Mouse (Mus musculus): ENCODE results near the gene Cd33. TPM values are rescaled to one million over a fixed set of nuclear protein-coding genes. Genes with fewer than 3 reads are reported as not detected.
A peak's percentile ranks its signal among the peaks of the same experiment; 100 is the strongest.

Gene Cd33
- total and polyA plus RNA-seq, 3 experiments: 2.4 to 7.9 (median 3.5) TPM

- Histone ChIP-seq H3K4me3 (no peak overlapping the region), H3K27ac (no peak overlapping the region), H3K36me3 (ENCODE audit: control insufficient read depth, insufficient read depth, low read length) (no peaks in the 10 kb centered on the region), H3K79me2 (replicated peaks; ENCODE audit: control insufficient read depth, insufficient read depth, low read length) (no peaks in the 10 kb centered on the region), H3K4me1 (ENCODE audit: control insufficient read depth, insufficient read depth, low read length) (no peaks in the 10 kb centered on the region), H3K27me3 (ENCODE audit: control insufficient read depth, insufficient read depth, low read length) (no peaks in the 10 kb centered on the region), H3K9ac (ENCODE audit: low read depth, low read length) (no peak overlapping the region)
- TF ChIP-seq CTCF (IDR thresholded peaks at IDR 0.05) (no peak), POLR2A (IDR thresholded peaks at IDR 0.05; ENCODE audit: insufficient read depth, low read depth, low read length) (no peak), EP300 (IDR thresholded peaks at IDR 0.05; ENCODE audit: insufficient read depth, low read depth, low read length) (no peak)
- 56% methylated on average over 8 of the region's 8 CpGs for WGBS
- intact Hi-C loops (cut with DNase I): no loop called here
- DNase-seq: no peak
These were observed 13.9 kb downstream of the Cd33 start for GRCm38 (mm10) chr7:43530216-43530785.

- no peak for DNase-seq
- intact Hi-C loops (cut with DNase I): no loop called here
These were observed 18.9 kb downstream of the Cd33 start for GRCm38 (mm10) chr7:43525313-43525712.

GRCm38 (mm10) chr7:43522776-43523175 lies 21.5 kb downstream of the Cd33 start:
- intact Hi-C loops (cut with DNase I): no loop called here
- Histone ChIP-seq H3K9ac (ENCODE audit: low read depth, low read length) (no peak overlapping the region), H3K27me3 (ENCODE audit: control insufficient read depth, insufficient read depth, low read length) (no peaks in the 10 kb centered on the region), H3K4me1 (ENCODE audit: control insufficient read depth, insufficient read depth, low read length) (no peaks in the 10 kb centered on the region), H3K27ac (no peak overlapping the region), H3K36me3 (ENCODE audit: control insufficient read depth, insufficient read depth, low read length) (no peaks in the 10 kb centered on the region), H3K79me2 (replicated peaks; ENCODE audit: control insufficient read depth, insufficient read depth, low read length) (no peaks in the 10 kb centered on the region), H3K4me3 (no peak overlapping the region)
- no peak for TF ChIP-seq POLR2A (IDR thresholded peaks at IDR 0.05; ENCODE audit: insufficient read depth, low read depth, low read length)
- TF ChIP-seq CTCF (IDR thresholded peaks at IDR 0.05): no peak
- no peak for TF ChIP-seq EP300 (IDR thresholded peaks at IDR 0.05; ENCODE audit: insufficient read depth, low read depth, low read length)
- 83% methylated on average over 2 of the region's 2 CpGs for WGBS
- no peak for DNase-seq

More at GRCm38 (mm10) chr7:43525313-43525712, 18.9 kb downstream of the Cd33 start:
- Histone ChIP-seq H3K4me1 (ENCODE audit: control insufficient read depth, insufficient read depth, low read length) (no peaks in the 10 kb centered on the region), H3K36me3 (ENCODE audit: control insufficient read depth, insufficient read depth, low read length) (no peaks in the 10 kb centered on the region), H3K9ac (ENCODE audit: low read depth, low read length) (no peak overlapping the region), H3K27ac (no peak overlapping the region), H3K79me2 (replicated peaks; ENCODE audit: control insufficient read depth, insufficient read depth, low read length) (no peaks in the 10 kb centered on the region), H3K4me3 (no peak overlapping the region), H3K27me3 (ENCODE audit: control insufficient read depth, insufficient read depth, low read length) (no peaks in the 10 kb centered on the region)
- 35% methylated on average over 3 of the region's 3 CpGs for WGBS
- peak; percentile 40 for TF ChIP-seq CTCF (IDR thresholded peaks at IDR 0.05)
- TF ChIP-seq EP300 (IDR thresholded peaks at IDR 0.05; ENCODE audit: insufficient read depth, low read depth, low read length): no peak
- no peak for TF ChIP-seq POLR2A (IDR thresholded peaks at IDR 0.05; ENCODE audit: insufficient read depth, low read depth, low read length)

- Histone ChIP-seq H3K79me2 (replicated peaks; ENCODE audit: control insufficient read depth, insufficient read depth, low read length) (no peaks in the 10 kb centered on the region), H3K36me3 (ENCODE audit: control insufficient read depth, insufficient read depth, low read length) (no peaks in the 10 kb centered on the region), H3K9ac (ENCODE audit: low read depth, low read length) (no peak overlapping the region), H3K4me3 (no peak overlapping the region), H3K27ac (no peak overlapping the region), H3K27me3 (ENCODE audit: control insufficient read depth, insufficient read depth, low read length) (no peaks in the 10 kb centered on the region), H3K4me1 (ENCODE audit: control insufficient read depth, insufficient read depth, low read length) (no peaks in the 10 kb centered on the region)
- no peak for TF ChIP-seq EP300 (IDR thresholded peaks at IDR 0.05; ENCODE audit: insufficient read depth, low read depth, low read length)
- no peak for TF ChIP-seq POLR2A (IDR thresholded peaks at IDR 0.05; ENCODE audit: insufficient read depth, low read depth, low read length)
- 74% methylated on average over 15 of the region's 15 CpGs for WGBS
- DNase-seq: no peak
- intact Hi-C loops (cut with DNase I): no loop called here
These were observed 25.9 kb downstream of the Cd33 start for GRCm38 (mm10) chr7:43518341-43518740.

GRCm38 (mm10) chr7:43515076-43515475 lies 29.2 kb downstream of the Cd33 start:
- intact Hi-C loops (cut with DNase I): no loop called here
- Histone ChIP-seq H3K27ac (no peak overlapping the region), H3K27me3 (ENCODE audit: control insufficient read depth, insufficient read depth, low read length) (no peaks in the 10 kb centered on the region), H3K4me1 (ENCODE audit: control insufficient read depth, insufficient read depth, low read length) (no peaks in the 10 kb centered on the region), H3K79me2 (replicated peaks; ENCODE audit: control insufficient read depth, insufficient read depth, low read length) (no peaks in the 10 kb centered on the region), H3K4me3 (no peak overlapping the region), H3K36me3 (ENCODE audit: control insufficient read depth, insufficient read depth, low read length) (no peaks in the 10 kb centered on the region), H3K9ac (ENCODE audit: low read depth, low read length) (no peak overlapping the region)
- TF ChIP-seq POLR2A (IDR thresholded peaks at IDR 0.05; ENCODE audit: insufficient read depth, low read depth, low read length): no peak
- TF ChIP-seq CTCF (IDR thresholded peaks at IDR 0.05): no peak
- TF ChIP-seq EP300 (IDR thresholded peaks at IDR 0.05; ENCODE audit: insufficient read depth, low read depth, low read length): no peak
- no peak for DNase-seq
- 75% methylated on average over 5 of the region's 5 CpGs for WGBS

GRCm38 (mm10) chr7:43512519-43512918 lies 31.7 kb downstream of the Cd33 start:
- Histone ChIP-seq H3K79me2 (replicated peaks; ENCODE audit: control insufficient read depth, insufficient read depth, low read length) (no peaks in the 10 kb centered on the region), H3K36me3 (ENCODE audit: control insufficient read depth, insufficient read depth, low read length) (no peaks in the 10 kb centered on the region), H3K4me1 (ENCODE audit: control insufficient read depth, insufficient read depth, low read length) (no peaks in the 10 kb centered on the region), H3K9ac (ENCODE audit: low read depth, low read length) (no peak overlapping the region), H3K27me3 (ENCODE audit: control insufficient read depth, insufficient read depth, low read length) (no peaks in the 10 kb centered on the region), H3K4me3 (no peak overlapping the region), H3K27ac (no peak overlapping the region)
- TF ChIP-seq CTCF (IDR thresholded peaks at IDR 0.05): no peak
- TF ChIP-seq POLR2A (IDR thresholded peaks at IDR 0.05; ENCODE audit: insufficient read depth, low read depth, low read length): no peak
- TF ChIP-seq EP300 (IDR thresholded peaks at IDR 0.05; ENCODE audit: insufficient read depth, low read depth, low read length): no peak
- intact Hi-C loops (cut with DNase I): no loop called here
- WGBS: 77% methylated on average over 4 of the region's 4 CpGs
- no peak for DNase-seq
